Mouse (Mus musculus) cerebellum, adult 11 months (tissue): Measurements from ENCODE around the gene Fbxl21.

Experiments
- DNase-seq: peaks from one replicate; pipeline ENCODE4 v3.0.0; 2022

The Fbxl21 gene

DNA sequence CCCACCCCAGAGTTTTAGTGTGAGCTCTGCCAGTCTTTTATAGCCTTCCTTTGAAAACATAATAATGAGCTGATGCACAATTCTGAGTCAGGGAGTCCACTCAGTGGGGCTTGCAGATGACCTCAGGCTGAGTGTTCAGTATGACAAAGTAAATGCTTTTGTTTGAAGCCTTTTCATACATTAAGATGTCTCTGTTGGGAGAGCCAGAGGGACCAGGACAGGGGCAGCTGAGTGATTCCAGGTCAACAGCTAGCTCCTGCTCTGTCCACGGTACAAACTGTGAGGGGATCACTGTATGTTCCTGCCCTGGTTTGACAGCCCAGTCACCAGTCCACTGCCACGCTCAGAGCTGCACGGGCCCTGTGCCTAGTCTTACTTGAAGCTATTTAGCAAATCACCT, 60.4 kb downstream of the Fbxl21 start:
- no peak for DNase-seq

DNA sequence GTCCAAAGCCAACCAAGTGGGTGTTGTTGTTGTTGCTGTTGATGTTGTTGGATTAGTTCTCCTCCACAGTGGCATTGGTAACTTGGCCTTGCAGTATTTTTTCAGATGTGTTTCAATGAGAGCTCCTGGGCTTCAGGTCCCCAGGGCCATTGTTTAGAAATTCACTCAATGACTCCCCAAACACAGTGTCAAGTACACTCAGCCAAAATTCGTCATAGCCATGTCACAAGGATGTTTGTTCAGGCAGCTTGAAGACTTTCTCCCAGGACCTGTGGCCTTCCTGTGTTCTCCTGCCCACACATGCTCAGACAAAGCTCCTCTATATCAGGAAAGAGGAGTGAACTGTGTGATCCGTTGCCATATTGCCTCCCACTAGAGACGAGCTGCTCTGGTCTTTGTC, 63.8 kb downstream of the Fbxl21 start:
- DNase-seq: no peak
